ENCODE assay signal across 13 mouse cellular contexts in genomic region chr14:118827283-118827904, GRCm38 (mm10). TPM values are rescaled to one million over a fixed set of nuclear protein-coding genes. Genes with fewer than 3 reads are reported as not detected.
A peak's percentile ranks its signal among the peaks of the same experiment; 100 is the strongest.
DNase-seq lines count a peak whose midpoint lies in the region; ATAC-seq lines count a peak whose summit lies in the region.
"Had no signal": no experiment of that assay in that cellular context is flagged by ENCODE, and none has a peak within 500 bp of the region (broad histone marks: within the 10 kb centered on the region; RNA-seq: fewer than 3 reads in every experiment).

No protein-coding gene starts in this region.

- no peak overlapping the region for H3K4me3 ChIP-seq in lung, embryonic 15.5 days
- H3K4me3 ChIP-seq in embryonic facial prominence, embryonic 14.5 days (ENCODE audit: low read depth, low read length), result no peak overlapping the region
- H3K4me3 ChIP-seq: heart, embryonic 10.5 days; limb, embryonic 15.5 days had no signal

- WGBS in lung, embryonic 15.5 days, result 29% methylated on average over 7 of the region's 7 CpGs
- WGBS in embryonic facial prominence, embryonic 14.5 days, result 23% methylated on average over 7 of the region's 7 CpGs

- no peak overlapping the region for H3K9ac ChIP-seq in lung, embryonic 15.5 days
- H3K9ac ChIP-seq in embryonic facial prominence, embryonic 14.5 days (ENCODE audit: low read depth, low read length), result no peak overlapping the region
- H3K9ac ChIP-seq: limb, embryonic 15.5 days had no signal

- H3K4me2 ChIP-seq in lung, embryonic 15.5 days, result no peak overlapping the region
- H3K4me2 ChIP-seq in embryonic facial prominence, embryonic 14.5 days (ENCODE audit: low read depth, low read length), result no peak overlapping the region
- H3K4me2 ChIP-seq: limb, embryonic 15.5 days had no signal

- DNase-seq in lung, postnatal 4 days, result no peak
- peak; percentile 55 for DNase-seq in ZHBTc4 (ENCODE audit: low read depth, low spot score)
- DNase-seq in embryonic facial prominence, embryonic 14.5 days (ENCODE audit: low spot score), result peak; percentile 76
- peak; percentile 22 for DNase-seq in lung, postnatal 10 days
- DNase-seq in frontal cortex, postnatal 36 days (ENCODE audit: low spot score in 2 of 2), result no peak
- DNase-seq in left cerebral cortex, adult 9 months (ENCODE audit: low spot score in 2 of 2), result no peak
- DNase-seq: cerebellum, postnatal 36 days; layer of hippocampus, postnatal 36 days; spleen, adult 18-20 months had no signal

- peak; percentile 76 for ATAC-seq in lung, embryonic 15.5 days (ENCODE audit: borderline replicate concordance, extremely low read depth, low FRiP score, low TSS enrichment)
- ATAC-seq in embryonic facial prominence, embryonic 14.5 days (ENCODE audit: low read depth), result peak; percentile 82
- no peak for ATAC-seq in frontal cortex, adult (ENCODE audit: low TSS enrichment)

- no peaks in the 10 kb centered on the region for H3K9me3 ChIP-seq in lung, embryonic 15.5 days
- no peaks in the 10 kb centered on the region for H3K9me3 ChIP-seq in embryonic facial prominence, embryonic 14.5 days (ENCODE audit: control insufficient read depth, low read length)
- H3K9me3 ChIP-seq: heart, embryonic 10.5 days; limb, embryonic 15.5 days had no signal

- peak overlapping the region; percentile 74 for H3K27ac ChIP-seq in lung, embryonic 15.5 days
- H3K27ac ChIP-seq in embryonic facial prominence, embryonic 14.5 days (replicated peaks; ENCODE audit: low read depth, low read length), result no peak overlapping the region
- H3K27ac ChIP-seq: heart, embryonic 10.5 days; limb, embryonic 15.5 days had no signal

- H3K27me3 ChIP-seq in lung, embryonic 15.5 days, result no peaks in the 10 kb centered on the region
- no peaks in the 10 kb centered on the region for H3K27me3 ChIP-seq in embryonic facial prominence, embryonic 14.5 days (replicated peaks; ENCODE audit: control insufficient read depth, insufficient read depth, low read length)
- H3K27me3 ChIP-seq: limb, embryonic 15.5 days had no signal

- peaks cover 10% of the 10 kb centered on the region; the same call in 1 of the 2 replicates for H3K4me1 ChIP-seq in lung, embryonic 15.5 days
- H3K4me1 ChIP-seq in embryonic facial prominence, embryonic 14.5 days (ENCODE audit: control insufficient read depth, insufficient read depth, low read length), result no peaks in the 10 kb centered on the region; the same call in 1 of the 2 replicates
- H3K4me1 ChIP-seq: heart, embryonic 10.5 days; limb, embryonic 15.5 days had no signal

- no peaks in the 10 kb centered on the region for H3K36me3 ChIP-seq in lung, embryonic 15.5 days
- H3K36me3 ChIP-seq in embryonic facial prominence, embryonic 14.5 days (ENCODE audit: control insufficient read depth, insufficient read depth, low read length), result no peaks in the 10 kb centered on the region
- H3K36me3 ChIP-seq: heart, embryonic 10.5 days; limb, embryonic 15.5 days had no signal

RNA-seq across cellular contexts. Expression of gene Cldn10, which starts 39.7 kb away (rescaled TPM):
- 72.3 and 73.8 TPM in 2 replicates for polyA plus RNA-seq in lung, embryonic 15.5 days (2015; fragmentation: Nextera tagmentation; extraction: Ambion mirVana)
- polyA plus RNA-seq in embryonic facial prominence, embryonic 14.5 days (2014; fragmentation: Nextera tagmentation; extraction: Ambion mirVana), result 6.8 and 10.9 TPM in 2 replicates

Comparison
In these comparisons a context has a peak if more than half of its experiments do, and no peak if none do; other contexts are left out.
1. DNase-seq: peak in ZHBTc4 (single experiment), embryonic facial prominence, embryonic 14.5 days (single experiment) and lung, postnatal 10 days (single experiment); none in lung, postnatal 4 days (0 of 2), frontal cortex, postnatal 36 days (0 of 2) and left cerebral cortex, adult 9 months (0 of 2).